Mouse (Mus musculus): ENCODE measurements around the gene Cask.

DNA sequence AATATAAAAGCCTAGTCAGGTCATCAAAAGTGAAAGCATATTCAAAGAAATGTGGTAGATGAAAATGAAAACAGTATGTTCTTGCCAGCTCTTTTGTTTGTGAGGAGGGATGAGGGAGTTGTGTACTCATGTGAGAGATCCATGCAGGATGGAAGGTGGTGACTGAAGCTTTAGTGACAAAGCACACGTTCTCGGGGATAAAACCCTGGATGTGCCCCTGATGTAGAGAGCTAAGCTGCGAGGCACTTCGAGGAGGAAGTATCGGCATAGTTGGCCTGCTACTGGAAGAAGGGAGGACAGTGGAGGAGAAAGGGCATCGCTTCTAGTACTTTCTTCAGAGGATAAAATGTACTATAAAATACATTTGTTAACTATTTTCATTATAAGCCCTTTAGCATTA lies 195.3 kb downstream of the Cask start:
- TF ChIP-seq TAL1 (IDR thresholded peaks at IDR 0.05; ENCODE audit: low read length) (no peak), GATA1 (IDR thresholded peaks at IDR 0.05; ENCODE audit: low read length) (no peak)
